Mouse (Mus musculus) hindbrain, embryonic 16.5 days (tissue): ENCODE results near the gene Neb. TPM values are rescaled to one million over a fixed set of nuclear protein-coding genes. Genes with fewer than 3 reads are reported as not detected.

Experiments used
- ATAC-seq: fragments of 200-750 bp; cut with Nextera tagmentation; 2 replicates; pipeline ENCODE4 v1.8.0; 2017; ENCODE audit warnings: moderate TSS enrichment, moderate library complexity
- H3K27ac ChIP-seq: fragments of 300-500 bp; sonication (generic); 2 replicates; pipeline ENCODE4 v1.5.1; 2014; ENCODE audit warnings: low read depth, mild to moderate bottlenecking, control low read depth, low read length, moderate library complexity
- H3K27me3 ChIP-seq: fragments of 300-500 bp; sonication (generic); replicated peaks from 2 replicates; pipeline ENCODE4 v1.6.1; 2014; ENCODE audit warnings: low read length; ENCODE audit not compliant: control insufficient read depth, insufficient read depth
- H3K36me3 ChIP-seq: fragments of 300-500 bp; sonication (generic); 2 replicates; pipeline ENCODE4 v1.6.1; 2014; ENCODE audit warnings: mild to moderate bottlenecking, low read length, moderate library complexity, mixed read lengths; ENCODE audit not compliant: control insufficient read depth, insufficient read depth
- H3K4me1 ChIP-seq: fragments of 300-500 bp; sonication (generic); 2 replicates; pipeline ENCODE4 v1.6.1; 2014; ENCODE audit warnings: low read depth, low read length; ENCODE audit not compliant: control insufficient read depth, insufficient read depth
- H3K4me2 ChIP-seq: fragments of 300-500 bp; sonication (generic); 2 replicates; pipeline ENCODE4 v1.6.1; 2014; ENCODE audit warnings: mild to moderate bottlenecking, low read length, control low read depth, moderate library complexity
- H3K4me3 ChIP-seq: fragments of 300-500 bp; sonication (generic); 2 replicates; pipeline ENCODE4 v1.5.1; 2014; ENCODE audit warnings: mild to moderate bottlenecking, low read length, control low read depth, moderate library complexity
- H3K9ac ChIP-seq: fragments of 300-500 bp; sonication (generic); 2 replicates; pipeline ENCODE4 v1.6.1; 2014; ENCODE audit warnings: low read depth, mild to moderate bottlenecking, control low read depth, low read length, moderate library complexity
- H3K9me3 ChIP-seq: fragments of 300-500 bp; sonication (generic); 2 replicates; pipeline ENCODE4 v1.6.1; 2014; ENCODE audit warnings: mild to moderate bottlenecking, low read length, moderate library complexity; ENCODE audit not compliant: control insufficient read depth
- WGBS: fragments of 180-500 bp; shearing (Covaris S2); extraction: QIAGEN DNeasy Blood & Tissue Kit; methylation state at CpG from one replicate; pipeline ENCODE4 v1.1.7; 2014; 5-methylcytosine and 5-hydroxymethylcytosine counted together
- polyA plus RNA-seq: library from polyadenylated mRNA; unstranded; fragments of >200 nt; fragmentation: Nextera tagmentation; extraction: Ambion mirVana; gene quantifications from 2 replicates; pipeline ENCODE4 v1.2.1, GENCODE M21; 2015

Gene Neb
- polyA plus RNA-seq, 1 experiment from 2014 or later: 0.76 TPM

GRCm38 (mm10) chr2:52304554-52304953, 73.7 kb downstream of the Neb start:
- Histone ChIP-seq H3K36me3 (no peaks in the 10 kb centered on the region), H3K4me3 (no peak overlapping the region), H3K9me3 (no peaks in the 10 kb centered on the region), H3K9ac (no peak overlapping the region), H3K27me3 (no peaks in the 10 kb centered on the region), H3K27ac (no peak overlapping the region), H3K4me1 (no peaks in the 10 kb centered on the region), H3K4me2 (no peak overlapping the region)
- no peak for ATAC-seq
- 84% methylated on average over 3 of the region's 3 CpGs for WGBS

GRCm38 (mm10) chr2:52303405-52303804, 74.9 kb downstream of the Neb start:
- H3K27me3 ChIP-seq: no peaks in the 10 kb centered on the region
- no peaks in the 10 kb centered on the region for H3K4me1 ChIP-seq
- H3K9me3 ChIP-seq: no peaks in the 10 kb centered on the region
- WGBS: 95% methylated on average over 1 of the region's 1 CpGs
- no peak overlapping the region for H3K4me3 ChIP-seq
- H3K27ac ChIP-seq: no peak overlapping the region
- H3K4me2 ChIP-seq: no peak overlapping the region
- H3K9ac ChIP-seq: no peak overlapping the region
- no peaks in the 10 kb centered on the region for H3K36me3 ChIP-seq
- ATAC-seq: no peak

- no peaks in the 10 kb centered on the region for H3K4me1 ChIP-seq
- no peak overlapping the region for H3K27ac ChIP-seq
- no peaks in the 10 kb centered on the region for H3K9me3 ChIP-seq
- no peak for ATAC-seq
- 94% methylated on average over 5 of the region's 5 CpGs for WGBS
- no peak overlapping the region for H3K9ac ChIP-seq
- no peaks in the 10 kb centered on the region for H3K27me3 ChIP-seq
- H3K4me3 ChIP-seq: no peak overlapping the region
- H3K4me2 ChIP-seq: no peak overlapping the region
- H3K36me3 ChIP-seq: no peaks in the 10 kb centered on the region
These were observed 80.3 kb downstream of the Neb start for GRCm38 (mm10) chr2:52297969-52298368.

GRCm38 (mm10) chr2:52296779-52297178, 81.5 kb downstream of the Neb start:
- H3K4me3 ChIP-seq: no peak overlapping the region
- H3K27ac ChIP-seq: no peak overlapping the region
- no peaks in the 10 kb centered on the region for H3K36me3 ChIP-seq
- 75% methylated on average over 9 of the region's 9 CpGs for WGBS
- no peaks in the 10 kb centered on the region for H3K4me1 ChIP-seq
- H3K27me3 ChIP-seq: no peaks in the 10 kb centered on the region
- H3K9ac ChIP-seq: no peak overlapping the region
- H3K4me2 ChIP-seq: no peak overlapping the region
- ATAC-seq: no peak
- no peaks in the 10 kb centered on the region for H3K9me3 ChIP-seq

- Histone ChIP-seq H3K4me1 (no peaks in the 10 kb centered on the region), H3K9ac (no peak overlapping the region), H3K9me3 (no peaks in the 10 kb centered on the region), H3K4me3 (no peak overlapping the region), H3K27me3 (no peaks in the 10 kb centered on the region), H3K36me3 (no peaks in the 10 kb centered on the region), H3K27ac (no peak overlapping the region), H3K4me2 (no peak overlapping the region)
- 68% methylated on average over 1 of the region's 1 CpGs for WGBS
- no peak for ATAC-seq
These were observed 90.8 kb downstream of the Neb start for GRCm38 (mm10) chr2:52287436-52287835.

GRCm38 (mm10) chr2:52286421-52286820, 91.9 kb downstream of the Neb start:
- Histone ChIP-seq H3K4me2 (no peak overlapping the region), H3K4me1 (no peaks in the 10 kb centered on the region), H3K27me3 (no peaks in the 10 kb centered on the region), H3K9me3 (no peaks in the 10 kb centered on the region), H3K4me3 (no peak overlapping the region), H3K9ac (no peak overlapping the region), H3K36me3 (no peaks in the 10 kb centered on the region), H3K27ac (no peak overlapping the region)
- WGBS: 57% methylated on average over 6 of the region's 6 CpGs
- no peak for ATAC-seq

- peak overlapping the region; percentile 44; the same call in 1 of the 2 replicates for H3K27ac ChIP-seq
- 33% methylated on average over 1 of the region's 1 CpGs for WGBS
- ATAC-seq: no peak
- no peaks in the 10 kb centered on the region for H3K9me3 ChIP-seq
- H3K9ac ChIP-seq: no peak overlapping the region
- no peak overlapping the region for H3K4me3 ChIP-seq
- H3K27me3 ChIP-seq: no peaks in the 10 kb centered on the region
- H3K4me1 ChIP-seq: no peaks in the 10 kb centered on the region; the same call in 1 of the 2 replicates
- no peaks in the 10 kb centered on the region for H3K36me3 ChIP-seq
- H3K4me2 ChIP-seq: no peak overlapping the region
These were observed 106.1 kb downstream of the Neb start for GRCm38 (mm10) chr2:52272146-52272545.

- no peak for ATAC-seq
- Histone ChIP-seq H3K9me3 (no peaks in the 10 kb centered on the region), H3K27ac (no peak overlapping the region), H3K27me3 (no peaks in the 10 kb centered on the region), H3K36me3 (no peaks in the 10 kb centered on the region), H3K4me1 (no peaks in the 10 kb centered on the region; the same call in 1 of the 2 replicates), H3K4me2 (no peak overlapping the region), H3K9ac (no peak overlapping the region), H3K4me3 (no peak overlapping the region)
- WGBS: 83% methylated on average over 8 of the region's 8 CpGs
These were observed 107.4 kb downstream of the Neb start for GRCm38 (mm10) chr2:52270911-52271310.

- no peak overlapping the region for H3K4me2 ChIP-seq
- no peak overlapping the region for H3K27ac ChIP-seq
- H3K9ac ChIP-seq: no peak overlapping the region
- no peaks in the 10 kb centered on the region for H3K4me1 ChIP-seq
- no peaks in the 10 kb centered on the region for H3K27me3 ChIP-seq
- ATAC-seq: peak; percentile 80
- no peak overlapping the region for H3K4me3 ChIP-seq
- 50% methylated on average over 2 of the region's 2 CpGs for WGBS
- H3K9me3 ChIP-seq: no peaks in the 10 kb centered on the region
- H3K36me3 ChIP-seq: no peaks in the 10 kb centered on the region
These were observed 116.1 kb downstream of the Neb start for GRCm38 (mm10) chr2:52262149-52262548.

GRCm38 (mm10) chr2:52252037-52252436, 126.2 kb downstream of the Neb start:
- Histone ChIP-seq H3K4me2 (no peak overlapping the region), H3K27me3 (no peaks in the 10 kb centered on the region), H3K4me3 (no peak overlapping the region), H3K36me3 (no peaks in the 10 kb centered on the region), H3K9me3 (no peaks in the 10 kb centered on the region), H3K9ac (no peak overlapping the region), H3K27ac (no peak overlapping the region), H3K4me1 (no peaks in the 10 kb centered on the region)
- 55% methylated on average over 1 of the region's 1 CpGs for WGBS
- ATAC-seq: no peak
